Mouse (Mus musculus): ENCODE measurements around the gene Foxp1.

GRCm38 (mm10) chr6:99388023-99388422, 134.5 kb downstream of the Foxp1 start:
- no peak for TF ChIP-seq POLR2A (IDR thresholded peaks at IDR 0.05; ENCODE audit: control insufficient read depth, extremely low read depth, insufficient read depth, low read length, poor library complexity)
- TF ChIP-seq CTCF (IDR thresholded peaks at IDR 0.05; ENCODE audit: borderline replicate concordance, control insufficient read depth, extremely low read depth, insufficient read depth, low read length, poor library complexity): no peak
